Mouse (Mus musculus): ENCODE results near the gene Zfp536. TPM values are rescaled to one million over a fixed set of nuclear protein-coding genes. Genes with fewer than 3 reads are reported as not detected.

The Zfp536 gene
- polyA plus RNA-seq, 1 experiment: not detected

- 74% methylated on average over 5 of the region's 5 CpGs for WGBS
- no peak overlapping the region for H3K27ac ChIP-seq (ENCODE audit: control insufficient read depth, insufficient read depth, low read depth, low read length, poor library complexity)
- H3K4me3 ChIP-seq (replicated peaks; ENCODE audit: control insufficient read depth, low read depth, low read length): no peak overlapping the region
- TF ChIP-seq POLR2A (IDR thresholded peaks at IDR 0.05; ENCODE audit: borderline replicate concordance, control insufficient read depth, low read depth, low read length): no peak
- TF ChIP-seq CTCF (IDR thresholded peaks at IDR 0.05; ENCODE audit: control insufficient read depth, insufficient read depth, low read length): no peak
- H3K4me1 ChIP-seq (ENCODE audit: control insufficient read depth, insufficient read depth, low read length): no peaks in the 10 kb centered on the region
Measured at GRCm38 (mm10) chr7:37695066-37695465, 78.4 kb downstream of the Zfp536 start.

- 82% methylated on average over 10 of the region's 10 CpGs for WGBS
- Histone ChIP-seq H3K4me3 (replicated peaks; ENCODE audit: control insufficient read depth, low read depth, low read length) (no peak overlapping the region), H3K27ac (ENCODE audit: control insufficient read depth, insufficient read depth, low read depth, low read length, poor library complexity) (no peak overlapping the region), H3K4me1 (ENCODE audit: control insufficient read depth, insufficient read depth, low read length) (no peaks in the 10 kb centered on the region)
- TF ChIP-seq POLR2A (IDR thresholded peaks at IDR 0.05; ENCODE audit: borderline replicate concordance, control insufficient read depth, low read depth, low read length) (no peak), CTCF (IDR thresholded peaks at IDR 0.05; ENCODE audit: control insufficient read depth, insufficient read depth, low read length) (no peak)
Measured at GRCm38 (mm10) chr7:37690606-37691005, 82.8 kb downstream of the Zfp536 start.

GRCm38 (mm10) chr7:37689561-37690305 is 83.7 kb downstream of the Zfp536 start:
- 40% methylated on average over 23 of the region's 23 CpGs for WGBS
- Histone ChIP-seq H3K4me1 (ENCODE audit: control insufficient read depth, insufficient read depth, low read length) (no peaks in the 10 kb centered on the region), H3K4me3 (replicated peaks; ENCODE audit: control insufficient read depth, low read depth, low read length) (no peak overlapping the region), H3K27ac (ENCODE audit: control insufficient read depth, insufficient read depth, low read depth, low read length, poor library complexity) (no peak overlapping the region)
- TF ChIP-seq POLR2A (IDR thresholded peaks at IDR 0.05; ENCODE audit: borderline replicate concordance, control insufficient read depth, low read depth, low read length): no peak
- TF ChIP-seq CTCF (IDR thresholded peaks at IDR 0.05; ENCODE audit: control insufficient read depth, insufficient read depth, low read length): no peak

GRCm38 (mm10) chr7:37689107-37689511 is 84.3 kb downstream of the Zfp536 start:
- Histone ChIP-seq H3K4me1 (ENCODE audit: control insufficient read depth, insufficient read depth, low read length) (no peaks in the 10 kb centered on the region), H3K27ac (ENCODE audit: control insufficient read depth, insufficient read depth, low read depth, low read length, poor library complexity) (no peak overlapping the region), H3K4me3 (replicated peaks; ENCODE audit: control insufficient read depth, low read depth, low read length) (no peak overlapping the region)
- WGBS: 87% methylated on average over 11 of the region's 11 CpGs
- TF ChIP-seq POLR2A (IDR thresholded peaks at IDR 0.05; ENCODE audit: borderline replicate concordance, control insufficient read depth, low read depth, low read length) (no peak), CTCF (IDR thresholded peaks at IDR 0.05; ENCODE audit: control insufficient read depth, insufficient read depth, low read length) (no peak)

DNA sequence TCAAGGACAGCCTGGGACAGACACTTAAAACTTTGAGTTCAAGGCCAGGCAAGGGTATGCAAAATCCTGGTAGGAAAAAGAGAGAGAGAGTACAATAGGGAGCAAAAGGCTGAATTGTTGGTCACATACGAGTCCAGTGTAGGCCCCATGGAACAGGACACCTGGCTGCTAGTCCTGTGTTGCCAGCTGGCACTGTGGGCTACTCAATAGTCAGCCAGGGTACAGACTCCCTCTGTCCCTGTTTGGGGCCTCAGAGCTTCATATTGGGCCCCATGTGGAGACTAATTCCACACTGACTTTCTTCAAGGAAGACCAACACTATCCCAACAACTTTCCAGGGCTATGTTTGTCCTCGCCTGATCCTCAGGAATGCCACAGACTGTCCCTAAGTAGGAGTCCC is 87.1 kb downstream of the Zfp536 start:
- H3K27ac ChIP-seq (ENCODE audit: control insufficient read depth, insufficient read depth, low read depth, low read length, poor library complexity): no peak overlapping the region
- TF ChIP-seq CTCF (IDR thresholded peaks at IDR 0.05; ENCODE audit: control insufficient read depth, insufficient read depth, low read length) (no peak), POLR2A (IDR thresholded peaks at IDR 0.05; ENCODE audit: borderline replicate concordance, control insufficient read depth, low read depth, low read length) (no peak)
- no peak overlapping the region for H3K4me3 ChIP-seq (replicated peaks; ENCODE audit: control insufficient read depth, low read depth, low read length)
- WGBS: 69% methylated on average over 2 of the region's 2 CpGs
- no peaks in the 10 kb centered on the region for H3K4me1 ChIP-seq (ENCODE audit: control insufficient read depth, insufficient read depth, low read length)

- no peaks in the 10 kb centered on the region for H3K4me1 ChIP-seq (ENCODE audit: control insufficient read depth, insufficient read depth, low read length)
- 84% methylated on average over 3 of the region's 3 CpGs for WGBS
- no peak overlapping the region for H3K4me3 ChIP-seq (replicated peaks; ENCODE audit: control insufficient read depth, low read depth, low read length)
- H3K27ac ChIP-seq (ENCODE audit: control insufficient read depth, insufficient read depth, low read depth, low read length, poor library complexity): no peak overlapping the region
- TF ChIP-seq CTCF (IDR thresholded peaks at IDR 0.05; ENCODE audit: control insufficient read depth, insufficient read depth, low read length) (no peak), POLR2A (IDR thresholded peaks at IDR 0.05; ENCODE audit: borderline replicate concordance, control insufficient read depth, low read depth, low read length) (no peak)
Measured at GRCm38 (mm10) chr7:37685247-37685646, 88.2 kb downstream of the Zfp536 start.

DNA sequence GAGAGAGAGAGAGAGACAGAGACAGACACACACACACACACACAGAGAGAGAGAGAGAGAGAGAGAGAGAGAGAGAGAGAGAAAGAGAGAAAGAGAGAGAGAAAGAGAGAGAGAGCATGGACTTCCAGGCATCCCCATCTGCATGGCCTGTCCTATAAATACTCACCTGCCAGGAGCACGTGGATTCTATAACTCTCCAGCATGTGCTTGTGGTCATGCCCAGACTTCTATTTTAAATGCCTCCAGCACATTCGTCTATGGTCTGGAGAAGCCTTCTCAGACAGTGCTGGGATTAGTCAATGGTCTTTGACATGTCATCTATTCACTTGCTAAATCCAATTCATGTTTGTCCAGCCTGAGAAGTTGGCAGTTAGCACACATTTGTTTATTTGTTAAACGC is 92.1 kb downstream of the Zfp536 start:
- WGBS: 83% methylated on average over 3 of the region's 3 CpGs
- H3K4me1 ChIP-seq (ENCODE audit: control insufficient read depth, insufficient read depth, low read length): no peaks in the 10 kb centered on the region

DNA sequence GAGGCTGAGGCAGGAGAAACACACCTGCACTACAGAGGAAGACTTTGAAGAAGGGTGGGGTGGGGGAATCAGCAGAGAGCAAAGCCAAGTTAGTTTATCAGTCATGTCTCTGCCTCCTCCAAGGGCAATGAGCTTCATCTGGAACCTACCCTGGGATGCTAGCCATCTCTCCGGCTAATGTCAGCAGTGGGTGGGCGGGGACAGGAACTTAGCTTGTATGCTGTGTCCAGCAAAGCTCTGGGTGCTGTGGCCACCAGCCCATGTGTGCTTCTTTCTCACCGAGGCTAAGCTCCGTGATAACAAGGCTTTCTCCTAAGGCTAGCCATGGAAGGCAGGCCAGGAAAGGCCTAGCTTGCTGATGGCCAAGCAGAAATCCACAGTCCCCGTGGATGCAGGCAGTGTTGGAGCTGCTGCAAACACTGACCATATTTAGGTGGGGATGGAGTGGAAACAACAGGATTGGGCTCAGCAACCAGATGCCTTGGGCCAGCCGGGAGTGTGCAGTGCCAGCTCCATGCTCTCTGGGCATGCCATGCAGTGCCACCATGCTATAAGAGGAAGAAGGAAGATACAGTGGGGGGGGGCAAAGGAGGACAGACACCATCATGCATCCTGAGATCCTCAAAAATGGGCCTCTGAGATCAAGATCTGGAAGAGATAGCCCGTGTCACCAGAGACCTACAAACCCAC is 109.6 kb downstream of the Zfp536 start:
- H3K27ac ChIP-seq (ENCODE audit: control insufficient read depth, insufficient read depth, low read depth, low read length, poor library complexity): no peak overlapping the region; the same call in 1 of the 2 replicates
- H3K4me3 ChIP-seq (replicated peaks; ENCODE audit: control insufficient read depth, low read depth, low read length): no peak overlapping the region
- WGBS: 74% methylated on average over 7 of the region's 7 CpGs
- no peaks in the 10 kb centered on the region for H3K4me1 ChIP-seq (ENCODE audit: control insufficient read depth, insufficient read depth, low read length)
- TF ChIP-seq CTCF (IDR thresholded peaks at IDR 0.05; ENCODE audit: control insufficient read depth, insufficient read depth, low read length) (no peak), POLR2A (IDR thresholded peaks at IDR 0.05; ENCODE audit: borderline replicate concordance, control insufficient read depth, low read depth, low read length) (no peak)

More for the DNA sequence above, 92.1 kb downstream of the Zfp536 start:
- H3K4me3 ChIP-seq (replicated peaks; ENCODE audit: control insufficient read depth, low read depth, low read length): no peak overlapping the region
- TF ChIP-seq POLR2A (IDR thresholded peaks at IDR 0.05; ENCODE audit: borderline replicate concordance, control insufficient read depth, low read depth, low read length): no peak
- no peak for TF ChIP-seq CTCF (IDR thresholded peaks at IDR 0.05; ENCODE audit: control insufficient read depth, insufficient read depth, low read length)
- H3K27ac ChIP-seq (ENCODE audit: control insufficient read depth, insufficient read depth, low read depth, low read length, poor library complexity): no peak overlapping the region
